Mouse (Mus musculus): ENCODE results near the gene Sp9. TPM values are rescaled to one million over a fixed set of nuclear protein-coding genes. Genes with fewer than 3 reads are reported as not detected.

Sp9 gene
- polyA plus RNA-seq, 1 experiment from 2014 or later: 0.06 TPM

DNA sequence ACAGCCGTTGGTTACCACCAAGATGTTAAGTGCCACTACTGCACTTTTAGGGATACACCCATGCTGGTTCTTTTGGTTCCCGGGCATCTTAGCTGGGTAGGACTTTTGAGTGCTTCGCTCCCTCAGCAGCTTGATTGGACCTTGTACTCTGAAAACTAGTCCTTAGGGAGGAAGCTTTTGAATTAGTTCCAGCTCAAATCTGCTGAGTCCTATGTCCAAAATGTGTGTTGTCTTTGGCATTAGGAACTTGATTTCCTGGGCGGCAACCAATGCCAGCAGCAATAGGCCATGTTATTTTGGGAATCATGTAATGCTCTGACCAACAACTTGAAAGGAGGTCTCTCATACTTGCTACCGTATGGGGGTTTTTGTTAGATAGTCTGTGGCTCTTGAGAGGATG is 54.1 kb downstream of the Sp9 start:
- ATAC-seq (replicated peaks; ENCODE audit: low FRiP score): no peak
- no peaks in the 10 kb centered on the region for H3K9me3 ChIP-seq (replicated peaks)
- no peak overlapping the region for H3K27ac ChIP-seq
- no peak overlapping the region for H3K4me3 ChIP-seq (replicated peaks)
- H3K4me2 ChIP-seq: no peak overlapping the region
- H3K9ac ChIP-seq: no peak overlapping the region
- no peaks in the 10 kb centered on the region for H3K27me3 ChIP-seq
- no peaks in the 10 kb centered on the region for H3K36me3 ChIP-seq
- 78% methylated on average over 5 of the region's 5 CpGs for WGBS
- no peaks in the 10 kb centered on the region for H3K4me1 ChIP-seq

Other genes starting within 250 kb of the Sp9 start
- 88.9 and 97.6 TPM in 2 replicates for gene Ola1, start 53.0 kb upstream of the Sp9 start, polyA plus RNA-seq (2015; fragmentation: Nextera tagmentation; extraction: Ambion mirVana)
- gene Scrn3, start 40.7 kb downstream of the Sp9 start, polyA plus RNA-seq (2015; fragmentation: Nextera tagmentation; extraction: Ambion mirVana): 18.5 TPM in 2 replicates
- gene Cir1, start 40.8 kb downstream of the Sp9 start, polyA plus RNA-seq (2015; fragmentation: Nextera tagmentation; extraction: Ambion mirVana): 24.5 and 25.8 TPM in 2 replicates
- 6.2 and 6.7 TPM in 2 replicates for gene Gpr155, start 114.6 kb downstream of the Sp9 start, polyA plus RNA-seq (2015; fragmentation: Nextera tagmentation; extraction: Ambion mirVana)

All from kidney, embryonic 15.5 days (tissue).